Mouse (Mus musculus) heart, adult 2 months (tissue): ENCODE data around the gene Kcnc3.

Experiments used
- CTCF ChIP-seq: fragments of 200-600 bp; IDR thresholded peaks from 2 replicates; pipeline ENCODE4 v1.8.1; 2022; ENCODE audit warnings: antibody characterized with exemption, mild to moderate bottlenecking, moderate library complexity
- POLR2A ChIP-seq: fragments of 200-500 bp; IDR thresholded peaks from 2 replicates; pipeline ENCODE4 v1.6.1; 2011; ENCODE audit warnings: mild to moderate bottlenecking, low read depth, low read length, control low read depth; ENCODE audit not compliant: insufficient read depth

DNA sequence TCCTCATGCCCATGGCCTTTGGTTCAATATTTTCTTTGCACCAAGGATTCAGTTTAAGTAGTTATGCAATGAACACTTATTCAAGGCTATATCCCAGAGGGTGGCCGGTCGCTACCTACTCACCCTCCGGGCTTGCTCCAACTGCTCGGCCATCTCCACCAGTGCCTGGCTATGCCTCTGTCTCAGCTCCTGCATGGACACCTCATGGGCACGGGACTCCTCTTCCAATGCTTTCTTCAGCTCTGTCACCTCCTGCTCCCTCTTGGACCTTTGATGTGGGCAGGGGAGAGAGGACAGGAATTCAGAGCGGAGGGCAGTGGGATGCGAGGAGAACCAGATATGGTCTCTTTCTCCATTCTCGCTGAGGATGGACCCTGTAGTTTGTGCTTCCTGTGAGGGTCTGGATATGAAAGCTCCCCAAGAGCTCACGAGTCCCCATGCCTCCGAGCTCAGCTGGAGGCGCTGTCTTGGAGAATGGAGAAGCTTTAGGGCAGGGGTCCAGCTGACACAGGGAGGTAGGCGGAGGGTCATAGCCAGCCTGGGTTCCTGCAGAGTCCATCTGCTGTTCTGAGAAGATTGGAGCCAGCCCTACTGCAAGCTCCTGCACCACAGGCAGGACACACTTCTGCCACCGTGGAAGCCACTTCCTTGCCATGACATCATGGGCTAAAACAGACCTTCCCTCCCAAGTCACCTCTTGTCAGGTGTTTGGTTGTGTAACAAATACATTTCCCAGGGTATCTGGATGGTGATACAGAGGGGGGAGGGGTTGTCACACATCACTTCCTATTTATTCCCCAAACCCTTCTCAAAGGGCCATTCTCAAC, 35.0 kb downstream of the Kcnc3 start:
- no peak for TF ChIP-seq CTCF
- TF ChIP-seq POLR2A: no peak
